9 mouse cellular contexts compared by ENCODE assay signal in genomic region chr2:32096122-32096420, GRCm38 (mm10). TPM values are rescaled to one million over a fixed set of nuclear protein-coding genes. Genes with fewer than 3 reads are reported as not detected.
DNase-seq lines count a peak whose midpoint lies in the region; ATAC-seq and TF ChIP-seq lines count a peak whose summit lies in the region.
"Had no signal": no experiment of that assay in that cellular context is flagged by ENCODE, and none has a peak within 500 bp of the region (broad histone marks: within the 10 kb centered on the region; RNA-seq: fewer than 3 reads in every experiment).

No protein-coding gene starts in this region.

- H3K36me3 ChIP-seq in kidney, postnatal 0 days (ENCODE audit: insufficient read depth, low read length): no peaks in the 10 kb centered on the region
- H3K36me3 ChIP-seq in hindbrain, postnatal 0 days (ENCODE audit: insufficient read depth, low read length): no peaks in the 10 kb centered on the region
- H3K36me3 ChIP-seq in neural tube, embryonic 12.5 days: no peaks in the 10 kb centered on the region

- H3K4me3 ChIP-seq in kidney, postnatal 0 days (replicated peaks; ENCODE audit: low read depth, low read length): peak overlapping the region; percentile 28; the same call in 1 of the 2 replicates
- peak overlapping the region; percentile 70 for H3K4me3 ChIP-seq in cortical plate, adult 2 months (ENCODE audit: insufficient read depth, low read length)
- peak overlapping the region; percentile 58 for H3K4me3 ChIP-seq in hindbrain, postnatal 0 days (ENCODE audit: low read length)
- peak overlapping the region; percentile 38 for H3K4me3 ChIP-seq in neural tube, embryonic 12.5 days

- H3K4me1 ChIP-seq in kidney, postnatal 0 days (replicated peaks; ENCODE audit: insufficient read depth, low read length): peaks cover 6% of the 10 kb centered on the region; the same call in 1 of the 2 replicates
- peaks cover 5% of the 10 kb centered on the region for H3K4me1 ChIP-seq in cortical plate, adult 2 months (ENCODE audit: control insufficient read depth, insufficient read depth, low read length)
- peaks cover 18% of the 10 kb centered on the region for H3K4me1 ChIP-seq in hindbrain, postnatal 0 days (ENCODE audit: insufficient read depth, low read length)
- peaks cover 25% of the 10 kb centered on the region for H3K4me1 ChIP-seq in neural tube, embryonic 12.5 days

- H3K9me3 ChIP-seq in kidney, postnatal 0 days (replicated peaks; ENCODE audit: low read length): no peaks in the 10 kb centered on the region
- H3K9me3 ChIP-seq in hindbrain, postnatal 0 days (ENCODE audit: low read length): no peaks in the 10 kb centered on the region
- H3K9me3 ChIP-seq in neural tube, embryonic 12.5 days: no peaks in the 10 kb centered on the region

- H3K27ac ChIP-seq in kidney, postnatal 0 days: no peak overlapping the region
- peak overlapping the region; percentile 26; the same call in 1 of the 2 replicates for H3K27ac ChIP-seq in cortical plate, adult 2 months (ENCODE audit: insufficient read depth, low read length)
- peak overlapping the region; percentile 85 for H3K27ac ChIP-seq in hindbrain, postnatal 0 days
- H3K27ac ChIP-seq in neural tube, embryonic 12.5 days: peak overlapping the region; percentile 74; the same call in 1 of the 2 replicates

- H3K27me3 ChIP-seq in kidney, postnatal 0 days (ENCODE audit: insufficient read depth, low read length): no peaks in the 10 kb centered on the region
- H3K27me3 ChIP-seq in hindbrain, postnatal 0 days (ENCODE audit: insufficient read depth, low read length): no peaks in the 10 kb centered on the region
- no peaks in the 10 kb centered on the region for H3K27me3 ChIP-seq in neural tube, embryonic 12.5 days (replicated peaks)

- no peak for DNase-seq in kidney, postnatal 0 days (ENCODE audit: low spot score)
- DNase-seq in kidney, adult 18-20 months: no peak
- DNase-seq in hindbrain, postnatal 0 days (ENCODE audit: low spot score): no peak
- no peak for DNase-seq in adrenal gland, postnatal 4 days (ENCODE audit: low spot score in 2 of 2)
- DNase-seq in frontal cortex, adult 2 months (ENCODE audit: extremely low spot score in 1 of 2, low spot score in 1 of 2): no peak
- DNase-seq in urinary bladder, adult 18-20 months (ENCODE audit: low spot score in 2 of 2): no peak

- peak overlapping the region; percentile 61 for H3K9ac ChIP-seq in kidney, postnatal 0 days (ENCODE audit: low read depth, low read length)
- peak overlapping the region; percentile 86 for H3K9ac ChIP-seq in hindbrain, postnatal 0 days (replicated peaks; ENCODE audit: low read length)
- H3K9ac ChIP-seq in neural tube, embryonic 12.5 days: peak overlapping the region; percentile 70

- 86% methylated on average over 10 of the region's 10 CpGs for WGBS in kidney, postnatal 0 days
- WGBS in hindbrain, postnatal 0 days: 57% methylated on average over 10 of the region's 10 CpGs
- WGBS in neural tube, embryonic 12.5 days: 84% methylated on average over 10 of the region's 10 CpGs

- no peak for TF ChIP-seq POLR2A in cortical plate, adult 2 months (IDR thresholded peaks at IDR 0.05; ENCODE audit: extremely low read depth, insufficient read depth, low read length)

- no peak for TF ChIP-seq CTCF in kidney, postnatal 0 days (IDR thresholded peaks at IDR 0.05; ENCODE audit: low read depth)
- TF ChIP-seq CTCF in cortical plate, adult 2 months (IDR thresholded peaks at IDR 0.05; ENCODE audit: extremely low read depth, insufficient read depth, low read length): no peak
- no peak for TF ChIP-seq CTCF in hindbrain, postnatal 0 days (IDR thresholded peaks at IDR 0.05; ENCODE audit: low read depth)

- no peak for ATAC-seq in kidney, postnatal 0 days (replicated peaks; ENCODE audit: low FRiP score, low read depth)
- no peak; the same call in 1 of the 2 replicates for ATAC-seq in hindbrain, postnatal 0 days
- peak; percentile 38; the same call in 1 of the 2 replicates for ATAC-seq in neural tube, embryonic 12.5 days (ENCODE audit: low FRiP score, low read depth)
- ATAC-seq: Patski had no signal

- peak overlapping the region; percentile 46 for H3K4me2 ChIP-seq in kidney, postnatal 0 days (ENCODE audit: low read length)
- peak overlapping the region; percentile 79 for H3K4me2 ChIP-seq in hindbrain, postnatal 0 days (ENCODE audit: low read depth, low read length)
- peak overlapping the region; percentile 72 for H3K4me2 ChIP-seq in neural tube, embryonic 12.5 days (replicated peaks)

RNA-seq across cellular contexts. Expression of gene Plpp7, which starts 0.7 kb away (rescaled TPM):
- polyA plus RNA-seq in kidney, postnatal 0 days (2015; fragmentation: Nextera tagmentation; extraction: Ambion mirVana): 4.5 and 4.7 TPM in 2 replicates
- 34.5 and 36.4 TPM in 2 replicates for polyA plus RNA-seq in cortical plate, adult 2 months (2012; rRNA removed)
- total RNA-seq in hindbrain, postnatal 0 days (2014; rRNA removed): 39.2 and 50.5 TPM in 2 replicates
- polyA plus RNA-seq in hindbrain, postnatal 0 days (2015; fragmentation: Nextera tagmentation; extraction: Ambion mirVana): 28.2 and 28.3 TPM in 2 replicates
- polyA plus RNA-seq in neural tube, embryonic 12.5 days (2016; fragmentation: Nextera tagmentation; extraction: Ambion mirVana): 13.7 and 14.9 TPM in 2 replicates
- 1 to 10 TPM; 5.5 to 6.3 TPM for total RNA-seq in adrenal gland, postnatal 4 days (2021)
- 31.8 and 34.6 TPM in 2 replicates for polyA plus RNA-seq in frontal cortex, adult 2 months (2012; rRNA removed)

RNA-seq across cellular contexts. Expression of gene Fam78a, which starts 11.4 kb away (rescaled TPM):
- polyA plus RNA-seq in kidney, postnatal 0 days (2015; fragmentation: Nextera tagmentation; extraction: Ambion mirVana): 0.79 and 0.82 TPM in 2 replicates
- 3.2 and 3.7 TPM in 2 replicates for polyA plus RNA-seq in cortical plate, adult 2 months (2012; rRNA removed)
- 0.83 and 1.3 TPM in 2 replicates for total RNA-seq in hindbrain, postnatal 0 days (2014; rRNA removed)
- polyA plus RNA-seq in hindbrain, postnatal 0 days (2015; fragmentation: Nextera tagmentation; extraction: Ambion mirVana): 0.21 and 0.39 TPM in 2 replicates
- 2.2 and 2.9 TPM in 2 replicates for polyA plus RNA-seq in neural tube, embryonic 12.5 days (2016; fragmentation: Nextera tagmentation; extraction: Ambion mirVana)
- 1 to 10 TPM; 2.4 TPM for total RNA-seq in adrenal gland, postnatal 4 days (2021)
- 3.2 and 3.7 TPM in 2 replicates for polyA plus RNA-seq in frontal cortex, adult 2 months (2012; rRNA removed)

RNA-seq across cellular contexts. Expression of gene Prrc2b, which starts 54.8 kb away (rescaled TPM):
- 31.4 and 33.8 TPM in 2 replicates for polyA plus RNA-seq in kidney, postnatal 0 days (2015; fragmentation: Nextera tagmentation; extraction: Ambion mirVana)
- 97.6 and 99.1 TPM in 2 replicates for polyA plus RNA-seq in cortical plate, adult 2 months (2012; rRNA removed)
- 188 and 206 TPM in 2 replicates for total RNA-seq in hindbrain, postnatal 0 days (2014; rRNA removed)
- polyA plus RNA-seq in hindbrain, postnatal 0 days (2015; fragmentation: Nextera tagmentation; extraction: Ambion mirVana): 44.8 and 55.9 TPM in 2 replicates
- polyA plus RNA-seq in neural tube, embryonic 12.5 days (2016; fragmentation: Nextera tagmentation; extraction: Ambion mirVana): 89.7 and 106 TPM in 2 replicates
- total RNA-seq in adrenal gland, postnatal 4 days (2021): 100 to 1,000 TPM; 148 to 158 TPM
- 106 and 118 TPM in 2 replicates for polyA plus RNA-seq in frontal cortex, adult 2 months (2012; rRNA removed)
